Mouse (Mus musculus): ENCODE data around the gene Rps6kc1. TPM values are rescaled to one million over a fixed set of nuclear protein-coding genes. Genes with fewer than 3 reads are reported as not detected.

The Rps6kc1 gene
- total RNA-seq, 2 experiments from 2014 or later, result 81.0 to 82.7 TPM

GRCm38 (mm10) chr1:190664767-190665489 lies 246.6 kb downstream of the Rps6kc1 start:
- DNase-seq, result no peak

GRCm38 (mm10) chr1:190663996-190664395 lies 247.6 kb downstream of the Rps6kc1 start:
- no peak for DNase-seq

- DNase-seq, result no peak
Observed at GRCm38 (mm10) chr1:190662736-190663135, 248.8 kb downstream of the Rps6kc1 start.

DNA sequence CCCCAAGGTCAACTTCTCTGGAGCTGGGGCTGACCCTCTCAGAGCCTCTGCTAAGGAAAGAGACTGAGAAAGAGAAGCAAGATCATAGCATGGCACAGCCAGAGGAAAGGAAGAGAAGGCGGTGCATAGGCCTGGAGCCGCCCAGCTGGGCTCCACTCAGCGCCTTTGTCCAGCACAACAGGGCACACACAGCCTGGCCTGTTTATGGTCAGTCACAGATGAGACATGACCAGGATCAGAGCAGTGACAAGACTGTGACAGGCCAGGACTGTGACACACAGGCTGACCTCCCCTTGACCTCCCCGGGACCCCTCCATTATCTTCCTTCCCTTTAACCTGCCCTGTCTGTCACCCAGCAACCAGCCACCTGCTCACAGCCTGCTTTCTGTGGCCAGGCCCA lies 249.8 kb downstream of the Rps6kc1 start:
- DNase-seq, result no peak

GRCm38 (mm10) chr1:190661249-190661648 lies 250.3 kb downstream of the Rps6kc1 start:
- no peak for DNase-seq

- DNase-seq, result peak; percentile 46 to 47
Observed at GRCm38 (mm10) chr1:190659722-190660502, 251.7 kb downstream of the Rps6kc1 start.

DNA sequence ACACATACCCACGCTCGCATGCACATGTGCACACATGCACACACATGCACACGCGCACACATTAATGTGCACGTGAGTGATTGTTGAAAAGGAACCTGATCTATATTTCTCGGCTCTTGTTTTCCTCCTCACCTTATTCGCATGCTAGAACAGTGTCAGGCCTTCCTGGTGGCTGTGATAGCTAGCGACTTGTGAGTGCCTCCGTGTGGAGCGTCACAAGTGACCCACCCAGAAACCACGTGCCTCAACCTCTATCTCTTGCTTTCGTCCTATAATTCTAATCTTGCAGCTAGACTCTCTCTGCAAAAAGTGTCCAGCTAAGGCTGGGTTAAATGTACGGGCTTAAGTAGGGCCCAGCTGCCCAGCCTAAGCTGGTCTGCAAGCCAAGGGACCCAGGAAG lies 253.3 kb downstream of the Rps6kc1 start:
- DNase-seq, result no peak

DNA sequence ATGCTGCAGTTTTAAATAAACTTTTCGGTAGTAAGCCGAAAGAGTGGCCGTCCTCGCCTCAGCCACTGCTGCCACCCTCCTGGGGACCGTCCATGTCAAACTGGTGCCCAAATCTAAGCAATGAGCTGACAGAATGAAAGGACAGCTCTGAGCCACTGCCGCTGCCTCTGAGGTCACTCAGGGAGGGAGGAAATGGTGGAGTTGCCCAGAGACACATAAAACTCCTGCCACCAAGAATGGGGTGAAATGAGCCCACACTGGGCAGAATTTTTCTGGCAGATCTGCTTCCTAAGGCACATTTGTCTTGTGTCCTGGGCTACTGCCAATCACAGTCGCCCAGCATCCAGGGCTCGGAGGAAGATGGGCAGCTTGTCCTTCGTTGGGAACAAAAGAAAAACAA lies 255.5 kb downstream of the Rps6kc1 start:
- DNase-seq, result no peak

DNA sequence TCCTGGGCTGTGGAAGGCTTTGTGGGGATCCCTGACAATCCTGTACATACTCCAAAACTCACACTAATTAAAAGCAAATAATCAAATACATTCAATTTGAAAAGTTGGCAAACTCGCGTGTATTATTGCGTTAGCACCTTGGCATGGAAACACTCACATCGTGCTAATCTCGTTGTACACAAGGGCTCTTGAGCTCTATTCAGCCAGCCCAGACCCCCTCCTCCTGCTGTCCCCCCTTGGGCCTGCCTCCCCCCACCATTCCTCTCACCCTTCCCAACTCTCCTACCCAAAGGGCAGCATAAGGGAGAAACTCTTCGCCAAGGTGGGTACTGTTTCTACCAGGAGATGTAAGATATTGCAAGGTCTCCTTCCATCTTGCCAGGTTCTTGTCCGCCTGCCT lies 255.9 kb downstream of the Rps6kc1 start:
- no peak for DNase-seq

DNA sequence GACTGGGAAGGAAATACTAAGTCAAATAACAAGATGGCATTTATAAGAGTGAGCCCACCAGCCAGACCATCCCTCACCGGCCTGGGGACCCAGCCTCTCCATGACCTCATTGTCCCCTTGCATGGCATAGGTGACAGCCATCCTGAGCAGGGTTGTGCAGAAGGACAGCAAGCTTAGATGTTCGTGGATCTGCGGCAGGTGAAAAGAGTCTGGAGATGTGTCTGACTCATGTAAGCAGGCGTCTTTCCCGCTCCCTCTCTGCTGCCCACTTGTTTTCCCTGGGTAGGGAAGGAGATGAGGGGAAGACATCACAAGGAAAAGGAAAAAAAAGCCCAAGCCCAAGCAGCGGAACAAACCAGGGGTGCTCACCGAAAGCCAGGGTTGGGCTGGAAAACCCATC lies 256.5 kb downstream of the Rps6kc1 start:
- DNase-seq, result no peak

GRCm38 (mm10) chr1:190654694-190655001 lies 256.9 kb downstream of the Rps6kc1 start:
- no peak for DNase-seq

GRCm38 (mm10) chr1:190653989-190654693 lies 257.4 kb downstream of the Rps6kc1 start:
- DNase-seq, result no peak

- no peak for DNase-seq
Observed at GRCm38 (mm10) chr1:190653081-190653480, 258.5 kb downstream of the Rps6kc1 start.

Other genes starting within 250 kb of the Rps6kc1 start
- 10 to 100 TPM; 52.2 to 57.7 TPM for gene Angel2, start 13.3 kb upstream of the Rps6kc1 start, total RNA-seq (2021)
- 1 to 10 TPM; 1.9 to 2.2 TPM for gene Vash2, start 67.5 kb upstream of the Rps6kc1 start, total RNA-seq (2021)
- 10 to 100 TPM; 17.3 to 19.6 TPM for gene Flvcr1, start 114.4 kb upstream of the Rps6kc1 start, total RNA-seq (2021)
- gene Spata45, start 124.9 kb upstream of the Rps6kc1 start, total RNA-seq (2021), result not detected
- gene Tatdn3, start 151.2 kb upstream of the Rps6kc1 start, total RNA-seq (2021), result 10 to 100 TPM; 40.4 to 42.4 TPM
- under 1 TPM; 0.61 to 0.82 TPM for gene Nsl1, start 151.2 kb upstream of the Rps6kc1 start, total RNA-seq (2021)
- 1 to 10 TPM in 1 of 2 experiments, under 1 TPM in 1; 0.51 to 2.3 TPM for gene Batf3, start 186.1 kb upstream of the Rps6kc1 start, total RNA-seq (2021)